Mouse (Mus musculus): Measurements from ENCODE around the gene Smim13.
A peak's percentile ranks its signal among the peaks of the same experiment; 100 is the strongest.
"Not testable (repeated sequence)": the region's sequence is repeated elsewhere in the genome, so short reads cannot be mapped to it uniquely, and the experiment has no call there.

Smim13 gene

DNA sequence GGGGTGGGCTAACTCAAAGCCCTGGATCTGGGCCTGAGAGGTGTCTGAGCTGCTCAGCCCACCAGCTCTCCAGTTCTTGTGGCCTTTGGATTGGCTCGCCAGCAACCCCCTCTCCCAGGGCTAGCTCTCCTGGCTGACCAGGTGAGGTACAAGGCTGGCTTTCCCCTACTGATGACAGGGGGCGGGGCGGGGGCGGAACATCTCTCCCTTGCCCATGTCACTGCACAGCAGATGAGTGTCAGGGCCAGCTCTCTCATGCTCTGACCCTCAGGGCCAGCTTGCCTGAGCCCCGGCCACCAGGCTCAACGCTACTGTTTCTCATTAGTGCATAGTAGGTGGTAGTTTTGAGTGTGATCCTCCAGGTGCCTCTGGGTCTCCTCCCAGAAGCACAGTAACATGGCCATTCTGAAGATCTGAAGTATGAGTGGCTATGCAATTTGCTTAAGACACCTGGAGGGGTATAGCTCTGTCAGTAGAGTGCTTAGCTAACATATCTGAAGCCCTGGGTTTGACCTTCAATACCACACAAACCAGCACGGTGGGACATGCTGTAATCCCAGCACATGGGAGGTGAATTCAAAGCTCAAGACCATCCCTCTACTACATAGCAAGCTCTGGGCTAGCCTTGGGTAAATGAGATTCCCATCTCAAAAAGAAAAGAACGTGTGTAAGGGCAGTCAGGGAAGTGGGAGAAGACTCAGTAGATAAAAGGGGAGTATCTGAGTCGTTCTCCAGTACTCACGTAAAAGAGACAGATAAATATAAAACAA lies 11.4 kb upstream of the Smim13 start:
- DNase-seq, result no peak

DNA sequence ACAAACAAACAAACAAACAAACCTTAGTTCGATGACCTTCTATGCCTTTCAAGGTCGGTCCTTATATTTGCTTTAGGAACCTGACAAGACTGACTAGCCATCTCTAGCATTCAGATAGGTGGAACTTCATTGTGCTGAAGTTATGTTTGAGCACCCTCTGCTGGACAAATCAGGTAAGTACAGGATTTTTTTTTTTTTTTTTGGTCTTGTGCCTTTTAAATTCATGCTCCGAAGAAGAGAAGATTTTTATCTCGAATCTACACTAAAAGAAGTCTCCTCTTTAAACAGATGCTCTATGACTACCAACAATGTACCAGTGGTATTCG lies 10.9 kb upstream of the Smim13 start:
- peak; percentile 33 for DNase-seq

DNA sequence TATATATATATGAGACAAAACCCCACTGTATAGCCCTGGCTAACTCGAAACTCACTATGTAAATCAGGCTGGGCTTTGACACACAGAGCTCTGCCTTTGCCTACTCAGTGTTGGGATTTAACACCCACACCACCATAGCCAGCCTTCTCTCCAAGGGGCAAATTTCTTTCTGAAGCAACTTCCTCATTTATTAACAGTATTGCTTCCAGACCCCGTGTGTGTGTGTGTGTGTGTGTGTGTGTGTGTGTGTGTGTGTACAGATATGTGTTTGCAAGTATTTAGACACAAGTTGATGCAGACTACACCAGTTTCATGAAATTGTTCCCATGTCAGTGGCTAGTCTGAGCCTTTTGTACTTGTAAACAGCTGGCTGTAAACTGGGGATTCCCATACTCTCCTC lies 8.1 kb upstream of the Smim13 start:
- no peak for DNase-seq

DNA sequence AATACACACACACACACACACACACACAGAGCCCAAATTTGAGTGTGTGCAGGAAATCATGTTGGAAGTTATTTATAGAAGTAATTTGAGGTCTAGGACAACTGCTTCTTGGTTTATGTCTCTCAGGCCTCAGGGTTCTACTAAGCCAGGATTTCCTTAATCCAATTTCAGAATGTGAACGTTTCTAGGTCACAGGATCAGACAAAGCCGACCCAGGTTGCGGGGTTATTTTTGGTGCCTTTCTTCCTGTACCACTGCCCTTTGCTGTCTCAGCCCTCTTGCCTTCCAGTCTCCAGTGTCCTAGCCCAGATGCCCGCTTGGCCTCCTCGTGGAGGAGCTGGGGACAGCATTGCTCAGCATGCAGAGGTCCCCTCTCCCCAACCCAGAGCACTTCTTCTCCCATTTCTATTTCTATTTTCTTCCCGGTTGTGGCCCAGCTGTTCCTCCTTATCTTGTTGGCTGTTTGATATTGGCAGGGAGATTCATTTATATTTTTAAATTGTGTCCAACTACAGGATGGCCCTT lies 5.3 kb upstream of the Smim13 start:
- DNase-seq, result no peak

DNA sequence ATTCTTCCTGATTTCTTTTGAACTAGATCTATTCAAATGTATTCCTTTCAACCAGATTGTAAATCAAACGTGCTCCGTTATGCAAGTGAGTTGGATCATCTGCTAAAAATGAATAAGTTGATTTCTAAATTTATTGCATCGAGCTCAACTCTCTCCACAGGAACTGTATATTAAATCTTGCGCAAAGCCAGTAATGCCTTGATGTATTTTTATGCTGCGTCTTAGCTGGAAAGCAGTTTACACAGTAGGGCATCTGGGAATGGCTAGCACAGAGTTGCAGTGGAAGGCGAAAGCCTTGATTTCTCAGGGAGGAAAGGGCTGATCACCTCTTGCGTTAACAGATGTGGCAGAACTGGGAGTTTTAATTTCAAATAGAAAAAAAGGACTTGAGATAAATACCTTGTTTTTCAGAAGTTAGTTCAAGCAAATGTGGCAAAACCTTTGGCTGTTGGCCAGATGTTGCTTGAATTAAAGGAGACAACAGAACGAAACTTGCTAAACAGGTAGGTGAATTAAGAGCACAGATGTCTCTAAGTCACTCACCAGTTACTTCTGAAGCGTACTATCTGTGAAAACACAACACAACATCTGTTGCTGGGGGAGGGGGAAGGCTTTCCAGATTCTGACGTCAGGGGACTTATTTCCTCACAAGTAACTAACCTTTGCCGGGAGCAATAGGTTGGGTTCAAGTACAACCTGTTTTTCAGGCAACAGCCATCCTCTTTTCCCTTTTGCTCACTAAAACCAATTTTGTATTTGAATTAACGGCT lies 708 bp upstream of the Smim13 start:
- peak; percentile 46 for DNase-seq

DNA sequence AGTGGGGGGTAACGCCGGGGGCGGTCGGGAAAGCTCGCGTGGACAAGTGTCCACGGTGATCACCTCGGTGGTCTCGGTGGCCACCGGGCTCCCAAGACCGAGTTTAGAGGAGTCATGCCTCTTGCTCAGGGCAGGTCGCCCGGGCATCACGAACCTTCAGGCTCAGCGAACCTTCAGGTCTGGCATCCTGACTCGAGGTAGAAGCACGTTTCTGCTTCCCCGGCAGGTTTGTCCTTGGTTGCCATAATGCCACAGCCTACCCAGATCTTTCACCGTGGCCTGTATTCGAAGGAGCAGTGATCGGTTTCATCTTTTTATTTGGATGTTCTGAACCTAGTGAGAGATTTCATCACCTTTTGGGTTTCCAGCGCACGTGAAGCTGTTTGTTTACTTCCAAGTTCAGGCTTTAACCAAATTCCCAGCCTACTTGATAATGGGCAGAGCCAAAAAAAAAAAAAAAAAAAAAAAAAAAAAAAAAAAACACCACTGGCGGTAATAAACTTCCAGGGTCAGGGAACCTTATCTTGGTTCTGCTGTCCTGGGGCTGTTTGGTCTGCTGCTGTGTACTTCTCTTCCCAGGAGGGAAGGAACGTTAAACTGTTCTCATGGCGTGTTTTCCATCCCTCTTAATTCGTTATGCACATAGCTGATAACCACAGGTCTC lies 806 bp downstream of the Smim13 start:
- DNase-seq, result no peak

DNA sequence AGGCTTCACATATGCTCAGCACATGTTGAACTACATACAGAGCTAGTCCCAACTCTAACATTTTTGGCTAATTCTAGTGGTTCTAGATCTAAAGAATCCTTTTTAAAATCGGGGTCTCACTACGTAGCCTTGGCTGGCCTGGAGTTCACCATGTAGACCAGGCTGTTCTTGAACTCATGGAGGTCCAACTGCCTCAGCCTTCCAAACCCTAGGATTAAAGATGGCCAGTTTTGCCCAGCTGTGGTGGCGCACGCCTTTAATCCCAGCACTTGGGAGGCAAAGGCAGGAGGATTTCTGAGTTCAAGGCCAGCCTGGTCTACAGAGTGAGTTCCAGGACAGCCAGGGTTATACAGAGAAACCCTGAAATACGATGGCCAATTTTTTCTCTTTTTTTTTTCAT lies 1.6 kb downstream of the Smim13 start:
- DNase-seq, result not testable (repeated sequence)

DNA sequence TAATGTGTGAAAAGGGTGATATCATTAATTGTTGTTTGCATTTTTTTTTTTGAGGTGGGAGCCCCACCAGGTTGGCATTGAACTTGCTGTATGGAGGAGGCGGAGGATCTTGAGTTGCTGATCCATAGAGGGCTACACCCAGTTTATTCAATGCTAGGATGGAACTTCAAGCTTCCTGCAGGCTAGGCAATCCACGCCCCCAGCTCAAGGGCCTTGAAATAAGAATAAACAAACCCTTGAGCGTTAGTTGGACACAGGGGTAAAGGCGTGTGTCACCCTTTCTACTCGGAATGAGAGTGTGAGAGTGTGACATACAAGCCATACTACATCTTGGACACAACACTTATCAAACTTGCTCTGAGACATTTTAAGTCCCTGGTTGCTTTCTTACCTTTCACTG lies 2.0 kb downstream of the Smim13 start:
- peak; percentile 47 for DNase-seq

DNA sequence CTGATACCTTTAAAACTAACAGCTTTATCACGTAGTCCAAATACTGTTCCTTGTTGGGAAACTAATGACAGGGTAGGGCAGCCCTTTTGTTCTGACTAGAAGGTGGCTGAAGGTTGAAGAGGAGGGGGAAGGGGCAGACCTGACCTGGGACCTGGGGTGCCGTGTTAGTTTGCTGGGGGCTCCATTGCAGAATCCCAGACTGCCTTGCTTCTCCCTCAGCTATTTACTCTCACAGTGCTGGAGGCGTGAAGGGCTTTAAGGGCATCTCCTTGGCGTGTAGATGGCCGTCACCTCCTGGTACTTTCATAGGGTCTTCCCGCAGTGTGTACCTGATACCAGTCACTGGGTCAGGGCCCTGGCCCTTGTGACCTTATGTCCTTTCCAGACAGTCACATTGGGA lies 2.5 kb downstream of the Smim13 start:
- DNase-seq, result no peak

DNA sequence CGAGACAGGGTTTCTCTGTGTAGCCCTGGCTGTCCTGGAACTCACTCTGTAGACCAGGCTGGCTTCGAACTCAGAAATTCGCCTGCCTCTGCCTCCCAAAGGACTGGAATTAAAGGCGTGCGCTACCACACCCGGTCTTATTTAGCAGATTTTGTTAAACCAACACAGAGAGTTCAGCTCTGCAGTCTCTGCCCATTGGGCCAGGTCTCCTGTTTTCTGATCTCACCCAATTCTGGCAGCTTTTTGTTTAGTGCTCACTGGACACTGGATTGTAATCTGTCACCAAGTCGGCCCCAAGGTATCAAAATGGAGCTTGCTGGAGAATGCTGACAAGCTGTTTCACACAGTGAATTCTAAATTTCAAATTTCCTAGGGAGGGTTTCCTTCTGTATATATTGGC lies 3.1 kb downstream of the Smim13 start:
- no peak for DNase-seq

DNA sequence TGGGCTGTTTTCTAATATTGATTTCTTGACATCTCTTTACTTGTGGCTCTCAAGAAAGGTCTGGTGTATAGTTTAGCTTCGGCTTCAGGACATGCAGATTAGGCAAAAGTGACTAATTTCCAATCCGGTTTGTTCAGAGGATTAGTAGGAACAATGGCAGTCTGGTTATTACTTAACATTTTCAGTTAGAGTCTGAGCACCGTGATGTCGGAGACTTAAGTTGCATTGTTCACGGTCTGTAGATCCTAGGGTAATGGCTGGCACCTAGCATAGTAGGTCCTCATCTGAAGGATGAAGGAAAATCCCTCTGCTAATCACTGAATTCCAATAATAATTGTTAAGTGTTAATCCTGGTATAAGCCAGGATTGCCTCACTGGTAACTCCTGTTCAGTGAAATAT lies 6.5 kb downstream of the Smim13 start:
- DNase-seq, result no peak

DNA sequence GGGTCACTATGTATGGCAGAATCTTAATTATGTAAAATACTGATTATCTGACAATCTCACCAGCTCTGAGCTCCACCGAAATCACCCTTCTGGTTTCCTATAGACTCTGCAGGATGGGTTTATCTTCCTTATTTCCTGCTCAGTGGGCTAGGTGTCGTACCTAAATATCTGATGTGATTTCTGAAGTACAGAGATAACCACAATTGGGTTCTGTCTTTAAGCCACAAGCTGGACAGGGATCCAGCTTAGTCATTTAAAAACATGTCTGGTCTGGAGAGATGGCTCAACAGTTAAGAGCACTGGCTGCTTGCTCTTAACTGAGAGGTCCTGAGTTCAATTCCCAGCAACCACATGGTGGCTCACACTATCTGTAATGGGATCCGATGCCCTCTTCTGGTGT lies 7.3 kb downstream of the Smim13 start:
- no peak for DNase-seq

DNA sequence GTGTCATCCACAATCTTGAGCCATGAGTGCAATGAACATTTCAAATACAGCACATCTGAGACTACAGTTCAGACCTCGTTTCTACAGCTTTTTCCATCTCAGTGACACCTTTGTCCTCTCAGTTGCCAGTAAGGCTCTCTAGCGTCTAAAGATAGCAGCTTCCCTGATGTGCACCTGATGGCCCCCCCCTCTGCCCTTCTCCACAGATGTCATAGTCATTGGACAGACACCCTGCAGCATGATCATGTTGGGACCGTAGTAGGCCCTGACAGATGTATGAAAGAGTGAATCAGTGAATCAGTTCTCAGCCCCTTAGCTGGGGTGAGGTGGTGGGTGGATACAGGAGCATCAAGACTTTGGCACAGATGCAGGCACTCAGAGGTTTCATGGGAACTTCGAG lies 8.2 kb downstream of the Smim13 start:
- DNase-seq, result no peak

DNA sequence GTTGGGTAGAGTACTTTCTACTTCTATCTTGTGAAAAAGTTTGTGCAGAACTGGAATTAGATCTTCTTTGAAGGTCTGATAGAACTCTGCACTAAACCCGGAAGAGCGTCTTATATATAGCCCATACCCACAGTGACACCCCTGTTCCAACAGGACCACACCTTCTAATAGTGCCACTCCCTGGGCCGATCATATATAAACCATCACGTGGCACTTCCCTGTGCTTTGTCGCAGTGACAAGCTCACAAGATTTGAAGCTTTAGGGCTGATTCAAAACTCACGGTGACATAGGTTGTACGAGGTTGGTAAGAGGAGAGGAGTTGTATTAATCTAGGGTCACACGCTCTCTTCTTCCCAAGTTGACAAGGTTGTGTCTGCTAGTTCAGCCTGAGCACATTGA lies 12.0 kb downstream of the Smim13 start:
- not testable (repeated sequence) for DNase-seq

DNA sequence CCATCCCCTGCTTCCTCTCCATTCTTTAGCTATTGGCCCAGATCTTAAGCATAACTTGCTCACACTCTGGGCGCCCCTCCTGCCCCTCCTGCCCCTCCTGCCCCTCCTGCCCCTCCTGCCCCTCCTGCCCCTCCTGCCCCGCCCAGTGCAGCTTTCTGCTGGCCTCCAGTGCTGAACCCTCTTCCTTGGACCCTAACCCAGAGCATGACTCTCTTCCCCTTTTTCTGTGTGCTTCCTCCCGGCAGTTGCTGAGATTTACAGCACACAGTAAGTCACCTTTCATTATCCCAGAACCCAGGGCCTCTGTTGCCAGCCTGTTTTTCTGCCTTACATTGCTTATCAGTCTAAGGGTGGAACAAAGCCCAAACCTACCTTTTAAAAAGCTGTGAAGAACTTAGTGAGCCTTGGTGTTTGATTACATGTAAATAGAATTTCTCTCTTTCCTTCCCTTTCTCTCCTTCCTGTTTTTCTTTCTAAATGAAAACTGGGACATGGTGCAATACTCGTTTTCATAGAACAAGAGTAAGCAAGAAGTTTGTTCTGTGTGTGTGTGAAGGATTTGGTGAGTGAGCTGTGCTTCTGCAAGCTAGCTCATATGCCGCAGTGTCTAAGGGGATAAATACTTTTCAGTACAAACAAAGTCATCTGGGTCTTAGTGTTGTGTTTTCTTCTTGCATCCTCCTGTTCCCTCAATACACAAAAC lies 13.8 kb downstream of the Smim13 start:
- DNase-seq, result no peak

DNA sequence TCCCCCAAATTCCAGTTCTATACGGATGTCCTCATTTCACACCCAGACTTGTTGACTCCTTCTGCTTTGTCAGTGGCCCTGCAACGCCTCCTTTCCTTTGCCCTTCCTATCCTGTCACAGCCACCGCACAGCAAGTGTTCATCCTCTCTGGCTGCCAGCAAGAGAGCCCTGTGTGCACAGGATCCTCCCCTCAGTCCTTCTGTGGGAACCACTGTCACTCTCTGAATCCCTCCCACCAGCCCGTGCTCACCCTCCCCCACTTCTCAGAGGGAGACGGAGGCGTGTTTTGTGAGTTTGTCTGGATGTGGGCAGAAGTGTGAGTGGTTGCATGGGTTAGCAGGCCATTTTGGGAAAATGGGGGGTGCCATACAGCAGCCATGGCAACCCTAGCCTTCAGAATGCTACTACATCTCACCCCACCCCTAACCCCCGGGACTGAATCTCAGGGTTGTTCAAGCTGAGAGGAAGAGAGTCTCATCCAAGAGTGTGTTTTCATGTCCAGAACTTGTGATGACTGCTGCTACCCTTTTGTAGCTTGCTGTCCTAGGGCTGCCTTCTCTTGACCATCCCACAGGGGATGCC lies 18.3 kb downstream of the Smim13 start:
- peak; percentile 51 for DNase-seq

DNA sequence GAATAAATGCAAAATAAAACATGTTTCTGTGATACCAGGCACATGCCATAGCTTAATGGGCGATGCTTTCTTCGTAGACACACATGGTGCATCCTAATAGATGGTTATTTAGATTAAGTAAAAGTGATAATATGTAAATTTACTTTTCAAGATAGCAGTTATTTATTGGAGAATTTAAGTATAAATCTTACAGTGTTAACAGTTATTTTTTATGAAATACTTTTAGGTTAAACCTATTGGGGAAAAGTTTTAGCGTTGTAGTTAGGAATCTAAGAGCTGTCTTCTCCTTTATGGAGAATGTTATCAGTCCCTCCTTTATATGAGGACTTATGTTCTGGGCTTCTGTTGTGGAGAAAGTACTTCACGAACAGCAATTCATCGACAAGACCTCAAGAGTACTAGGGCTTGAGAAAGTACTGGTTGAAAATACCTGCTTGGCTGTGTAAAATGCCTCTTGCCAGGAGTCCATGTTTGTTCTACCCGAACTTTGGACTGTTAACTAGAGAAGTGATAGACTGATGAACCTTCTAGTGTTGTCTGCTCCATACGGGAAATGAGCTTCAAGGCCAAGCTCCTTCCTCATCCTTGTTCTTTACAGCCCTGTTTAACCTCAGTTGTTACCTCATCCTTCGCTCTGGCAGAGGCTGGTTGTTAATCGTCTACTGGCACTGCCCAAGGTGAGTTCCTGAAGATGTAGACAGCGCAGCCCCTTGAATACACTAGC lies 24.4 kb downstream of the Smim13 start, which contains the start of gene Gm17364:
Gene Gm17364, minus strand, starts transcription at position 51 of the 724 bp plus-strand sequence.
- no peak for DNase-seq

DNA sequence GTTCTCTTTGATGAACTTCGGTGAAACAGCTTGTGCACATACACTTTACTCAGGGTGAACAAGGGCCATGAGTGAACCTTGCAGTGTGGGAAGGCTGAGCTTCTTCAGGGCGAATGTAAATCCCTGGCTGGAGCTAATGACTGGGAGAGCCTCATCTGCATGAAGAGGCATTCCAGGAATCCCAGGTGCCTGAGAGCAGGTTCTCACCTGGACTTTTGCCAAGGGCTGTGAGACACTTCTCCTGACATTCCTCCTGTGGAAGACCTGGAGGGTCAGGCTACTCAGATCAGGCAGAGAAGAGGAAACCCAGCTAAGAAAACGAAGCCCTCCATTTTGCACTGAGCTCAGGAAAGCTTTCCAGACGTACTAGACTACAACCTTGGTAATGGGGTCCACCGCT lies 31.1 kb downstream of the Smim13 start:
- no peak for DNase-seq

DNA sequence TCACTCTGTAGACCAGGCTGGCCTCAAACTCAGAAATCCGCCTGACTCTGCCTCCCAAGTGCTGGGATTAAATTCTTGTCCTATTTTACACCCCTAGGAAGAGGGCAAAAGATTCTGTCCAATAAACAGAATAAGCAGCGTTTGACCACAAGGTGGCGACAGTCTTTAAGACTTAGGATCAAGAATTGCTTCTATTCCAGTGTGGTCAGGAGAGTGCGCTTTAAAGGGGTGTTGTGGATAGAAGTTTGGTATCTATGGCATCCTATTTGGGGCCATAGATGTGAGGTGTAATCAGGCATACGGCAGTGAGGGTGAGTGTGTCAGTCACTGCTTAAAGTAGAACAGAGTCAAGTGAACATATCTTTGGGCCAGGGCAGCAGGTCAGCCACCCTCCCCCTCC lies 33.6 kb downstream of the Smim13 start:
- peak; percentile 88 for DNase-seq

DNA sequence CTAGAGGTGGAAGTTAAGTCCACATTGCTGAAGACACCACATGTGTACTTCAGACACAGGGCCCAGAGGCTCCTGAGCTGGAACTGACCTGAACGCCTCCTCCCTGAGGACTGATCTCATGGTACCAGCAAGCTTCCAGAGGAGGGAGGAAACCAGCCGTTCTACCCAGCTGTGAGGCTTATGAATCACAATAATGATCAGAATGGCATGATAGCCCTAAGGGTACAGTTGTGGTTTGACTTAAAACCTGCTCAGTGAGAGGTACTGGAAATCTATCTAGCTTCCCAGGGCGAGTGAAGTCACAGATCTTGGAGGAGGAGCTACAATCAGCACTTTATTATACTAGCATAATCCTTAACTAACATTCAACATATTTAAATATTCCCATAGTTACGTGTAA lies 35.8 kb downstream of the Smim13 start:
- DNase-seq, result no peak

DNA sequence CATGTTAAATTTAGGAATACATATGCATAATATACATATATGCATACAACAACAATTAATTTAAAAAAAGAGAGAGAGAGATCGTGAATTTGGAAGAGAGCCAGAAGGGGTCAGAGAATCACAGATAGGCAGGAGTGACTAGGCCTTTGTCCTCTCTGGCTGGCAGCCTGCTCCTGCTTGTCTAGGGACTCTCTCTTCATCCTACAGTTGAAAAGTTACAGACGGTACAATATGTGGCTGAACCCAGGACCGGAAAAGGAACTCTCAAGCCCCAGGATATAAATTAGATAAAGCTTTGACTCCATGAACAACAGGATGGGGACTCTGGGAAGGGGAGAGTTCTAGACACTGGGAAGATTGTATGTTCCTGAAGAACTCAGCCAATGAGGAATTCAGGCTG lies 36.6 kb downstream of the Smim13 start:
- no peak for DNase-seq

DNA sequence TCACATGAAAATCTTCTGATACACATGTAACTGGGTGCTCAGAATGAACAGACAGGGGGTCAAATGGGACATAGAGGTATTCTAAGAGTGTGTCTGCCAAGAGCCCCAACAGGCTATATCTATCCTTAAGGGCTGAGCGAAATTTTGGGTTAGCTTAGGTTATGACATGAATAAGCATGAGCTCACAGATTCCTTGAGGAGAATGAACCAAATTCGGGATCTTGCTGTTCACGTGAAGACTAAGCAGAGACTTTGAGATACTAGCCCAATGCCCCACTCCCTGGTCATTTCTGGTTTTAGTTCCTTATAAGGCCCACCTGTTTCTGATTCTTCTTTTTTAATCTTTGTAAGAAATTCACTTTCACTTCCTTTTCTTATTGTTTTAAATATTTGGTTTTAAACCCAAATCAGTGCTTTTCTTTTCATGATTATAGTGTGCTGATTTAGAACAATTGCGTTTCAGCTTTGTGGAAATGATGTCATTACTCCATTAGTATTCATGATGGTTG lies 41.9 kb downstream of the Smim13 start:
- DNase-seq, result no peak
